Mouse (Mus musculus) neural tube, embryonic 10.5 days (tissue): ENCODE data around the gene Hist1h2ai.

ENCODE experiments used
- DNase-seq: peaks from one replicate; pipeline ENCODE4 v3.0.0-alpha.2; 2017; ENCODE audit warnings: low spot score; ENCODE audit errors: extremely low spot score

Hist1h2ai gene

GRCm38 (mm10) chr13:21727948-21728572, 11.8 kb downstream of the Hist1h2ai start:
- no peak for DNase-seq

- DNase-seq: no peak
Measured at GRCm38 (mm10) chr13:21729544-21729943, 13.3 kb downstream of the Hist1h2ai start.

- DNase-seq: peak; percentile 51
Measured at GRCm38 (mm10) chr13:21733466-21733865, 17.2 kb downstream of the Hist1h2ai start.

GRCm38 (mm10) chr13:21734010-21734905, 18.0 kb downstream of the Hist1h2ai start:
- DNase-seq: peak; percentile 88

- peak; percentile 97 for DNase-seq
Measured at GRCm38 (mm10) chr13:21734906-21735767, 18.9 kb downstream of the Hist1h2ai start, which contains the start of gene Hist1h4j. Gene Hist1h4j, plus strand, starts transcription at chr13:21735064.

- DNase-seq: no peak
Measured at GRCm38 (mm10) chr13:21745006-21745405, 28.8 kb downstream of the Hist1h2ai start.

- DNase-seq: peak; percentile 61
Measured at GRCm38 (mm10) chr13:21749387-21750158, 33.4 kb downstream of the Hist1h2ai start.

- DNase-seq: peak; percentile 98
Measured at GRCm38 (mm10) chr13:21750159-21751017, 34.2 kb downstream of the Hist1h2ai start, which contains the start of gene Hist1h4k. Gene Hist1h4k, minus strand, starts transcription at chr13:21750505.

- DNase-seq: no peak
Measured at GRCm38 (mm10) chr13:21751417-21751816, 35.2 kb downstream of the Hist1h2ai start.

- DNase-seq: peak; percentile 36
Measured at GRCm38 (mm10) chr13:21751827-21752226, 35.6 kb downstream of the Hist1h2ai start.

- peak; percentile 43 for DNase-seq
Measured at GRCm38 (mm10) chr13:21752356-21752755, 36.1 kb downstream of the Hist1h2ai start.

- peak; percentile 45 for DNase-seq
Measured at GRCm38 (mm10) chr13:21753051-21753523, 36.9 kb downstream of the Hist1h2ai start.

- peak; percentile 82 for DNase-seq
Measured at GRCm38 (mm10) chr13:21753524-21754285, 37.5 kb downstream of the Hist1h2ai start, which contains the start of the genes Hist1h2ak and Hist1h2bn. Gene Hist1h2ak, minus strand, starts transcription at chr13:21753827. Gene Hist1h2bn, plus strand, starts transcription at chr13:21754123.

- peak; percentile 33 for DNase-seq
Measured at GRCm38 (mm10) chr13:21754294-21755001, 38.2 kb downstream of the Hist1h2ai start.

- no peak for DNase-seq
Measured at GRCm38 (mm10) chr13:21755707-21756106, 39.5 kb downstream of the Hist1h2ai start.
